Mouse (Mus musculus): ENCODE results near the gene Aggf1. TPM values are rescaled to one million over a fixed set of nuclear protein-coding genes. Genes with fewer than 3 reads are reported as not detected.

Aggf1 gene
- polyA plus RNA-seq, 1 experiment = 42.4 TPM

- no peaks in the 10 kb centered on the region for H3K36me3 ChIP-seq (ENCODE audit: control insufficient read depth, insufficient read depth, low read length, poor library complexity, severe bottlenecking)
- no peaks in the 10 kb centered on the region for H3K9me3 ChIP-seq (replicated peaks; ENCODE audit: control insufficient read depth, insufficient read depth, low read length, poor library complexity, severe bottlenecking)
- no peaks in the 10 kb centered on the region for H3K27me3 ChIP-seq (ENCODE audit: control insufficient read depth, insufficient read depth, low read length, poor library complexity, severe bottlenecking)
- H3K4me1 ChIP-seq (ENCODE audit: control insufficient read depth, insufficient read depth, low read length) = no peaks in the 10 kb centered on the region
- no peak overlapping the region for H3K27ac ChIP-seq (ENCODE audit: insufficient read depth, low read length)
- TF ChIP-seq POLR2A (IDR thresholded peaks at IDR 0.05; ENCODE audit: insufficient read depth, low read length) (no peak), EP300 (IDR thresholded peaks at IDR 0.05; ENCODE audit: insufficient read depth, low read depth, low read length) (no peak), CTCF (IDR thresholded peaks at IDR 0.05; ENCODE audit: low read depth, low read length) (no peak)
- H3K4me3 ChIP-seq (ENCODE audit: low read depth, low read length) = no peak overlapping the region
- H3K9ac ChIP-seq (ENCODE audit: low read depth, poor library complexity, severe bottlenecking) = no peak overlapping the region
Observed at GRCm38 (mm10) chr13:95306596-95306995, 68.6 kb downstream of the Aggf1 start.

Other genes starting within 250 kb of the Aggf1 start
- gene Pde8b, start 125.0 kb downstream of the Aggf1 start, polyA plus RNA-seq (2011; ENCODE audit: insufficient read depth, insufficient read length, low read depth, missing spikeins) = 0.82 and 1.2 TPM in 2 replicates
- 12.3 and 13.7 TPM in 2 replicates for gene Zbed3, start 51.7 kb downstream of the Aggf1 start, polyA plus RNA-seq (2011; ENCODE audit: insufficient read depth, insufficient read length, low read depth, missing spikeins)
- gene Crhbp, start 69.6 kb upstream of the Aggf1 start, polyA plus RNA-seq (2011; ENCODE audit: insufficient read depth, insufficient read length, low read depth, missing spikeins) = not detected in 2 replicates
- not detected in 2 replicates for gene S100z, start 103.4 kb upstream of the Aggf1 start, polyA plus RNA-seq (2011; ENCODE audit: insufficient read depth, insufficient read length, low read depth, missing spikeins)
- gene F2rl1, start 149.9 kb upstream of the Aggf1 start, polyA plus RNA-seq (2011; ENCODE audit: insufficient read depth, insufficient read length, low read depth, missing spikeins) = 59.0 and 65.2 TPM in 2 replicates
- 34.0 and 36.7 TPM in 2 replicates for gene F2r, start 243.1 kb upstream of the Aggf1 start, polyA plus RNA-seq (2011; ENCODE audit: insufficient read depth, insufficient read length, low read depth, missing spikeins)